Mouse (Mus musculus) cerebellum, adult 11 months (tissue): ENCODE results near the gene Cxcr2.

Experiments used
- DNase-seq: peaks from one replicate; pipeline ENCODE4 v3.0.0; 2022

The Cxcr2 gene

DNA sequence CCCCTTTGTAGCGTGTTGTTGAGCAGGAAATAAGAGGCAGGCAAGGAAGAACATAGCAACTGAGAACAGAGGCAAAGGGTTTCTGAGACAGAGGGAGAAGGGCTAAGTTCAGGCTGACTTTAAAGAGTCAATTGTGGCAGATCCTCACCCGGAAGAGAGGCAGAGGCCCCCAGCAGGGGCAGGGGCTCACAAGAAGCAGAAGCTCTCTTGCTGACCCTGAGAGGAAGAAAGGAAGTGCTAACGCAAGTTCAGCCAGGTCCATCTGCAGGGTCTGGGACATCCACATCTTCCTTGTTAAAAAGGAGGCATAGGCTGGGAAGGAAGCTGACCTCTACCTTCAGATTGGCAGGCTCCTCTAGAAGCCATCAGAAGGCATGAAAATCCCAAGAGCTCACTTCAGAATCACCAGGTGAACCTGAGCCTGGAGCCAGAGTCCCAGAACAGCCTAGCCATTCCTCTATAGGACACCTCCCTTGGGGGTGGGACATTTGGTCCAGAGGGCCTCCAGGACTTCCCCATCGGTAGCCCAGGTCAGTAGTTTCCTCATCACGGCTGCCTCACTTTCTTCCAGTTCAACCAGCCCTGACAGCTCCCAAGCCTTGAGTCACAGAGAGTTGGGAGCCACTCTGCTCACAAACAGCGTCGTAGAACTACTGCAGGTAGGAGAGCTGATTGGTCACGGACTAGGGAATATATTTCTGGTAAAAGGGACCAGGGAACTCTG, at the start of gene Cxcr2:
TSS of gene Cxcr2 (plus strand) at position 529 of the 724 bp plus-strand sequence.
- DNase-seq, result no peak

DNA sequence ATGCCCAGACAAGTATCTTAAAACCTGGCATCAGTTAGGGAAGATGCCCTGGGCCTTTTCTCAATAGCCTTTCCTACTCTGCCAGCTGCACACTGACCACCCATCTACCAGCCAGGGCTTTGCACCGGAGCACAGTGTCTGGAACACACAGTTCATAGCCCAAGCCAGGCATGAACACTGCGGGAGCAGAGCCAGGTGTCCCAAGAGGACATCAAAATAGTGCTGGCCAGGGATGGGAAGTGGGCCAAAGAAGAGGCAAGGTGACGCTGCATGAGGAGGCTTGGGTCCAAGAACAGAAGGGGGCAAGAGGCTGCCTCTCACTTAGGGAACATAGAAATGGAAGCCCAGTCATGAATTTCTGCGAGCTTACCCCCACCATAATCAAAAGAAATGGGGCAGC, 48.1 kb upstream of the Cxcr2 start:
- no peak for DNase-seq

DNA sequence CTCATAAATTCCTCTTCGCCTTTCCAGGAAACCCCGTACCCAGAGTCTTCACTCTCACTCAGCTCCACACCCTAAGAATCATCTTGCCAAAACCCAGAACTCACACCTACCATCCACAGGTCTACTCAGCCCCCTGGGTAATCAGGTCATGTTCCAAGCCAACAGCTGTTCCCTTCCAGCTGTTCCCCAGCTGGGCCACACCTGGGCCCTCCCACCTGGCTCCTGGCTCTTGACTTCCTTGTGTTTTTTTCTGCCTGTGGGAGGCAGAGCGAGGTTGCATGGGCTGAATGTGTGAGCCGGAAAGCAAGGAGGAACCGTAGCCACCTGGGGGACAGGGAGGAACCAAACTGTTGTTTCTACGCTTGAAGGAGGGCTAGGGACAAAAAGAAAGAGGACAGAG, 47.6 kb upstream of the Cxcr2 start:
- DNase-seq, result no peak

DNA sequence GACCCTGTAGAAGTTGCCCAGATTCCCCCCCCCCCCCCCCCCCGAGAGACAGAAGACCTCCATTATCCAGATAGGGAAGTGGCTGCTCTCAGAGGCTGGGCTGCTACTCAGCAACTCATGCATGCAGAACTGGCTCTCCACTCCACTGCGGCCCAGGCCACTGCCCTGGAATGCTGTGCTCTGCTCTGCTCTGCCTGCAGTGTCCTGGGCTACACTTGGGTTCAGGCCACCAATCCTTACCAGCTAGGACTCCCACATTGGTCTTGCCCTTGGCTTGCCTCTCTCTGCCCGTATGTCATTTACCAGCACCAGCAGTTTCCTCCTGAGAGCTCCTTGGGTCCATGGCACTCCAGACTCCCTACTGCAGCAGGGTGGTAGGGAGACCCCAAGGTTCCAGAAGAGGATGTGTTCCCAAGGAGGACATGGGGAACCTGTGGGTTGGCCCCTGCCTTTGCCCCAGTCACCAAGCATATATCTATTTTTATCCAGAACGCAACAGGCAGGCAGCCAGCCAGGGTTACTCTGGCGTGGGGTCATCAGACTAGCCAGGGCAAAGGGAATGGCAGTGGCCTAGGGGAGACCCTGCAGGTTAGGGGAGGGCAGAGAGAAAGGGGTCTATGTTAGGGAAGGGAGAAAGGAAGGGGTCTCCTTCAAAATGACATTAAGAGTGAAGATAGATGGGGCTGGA, 45.7 kb upstream of the Cxcr2 start:
- DNase-seq, result no peak

DNA sequence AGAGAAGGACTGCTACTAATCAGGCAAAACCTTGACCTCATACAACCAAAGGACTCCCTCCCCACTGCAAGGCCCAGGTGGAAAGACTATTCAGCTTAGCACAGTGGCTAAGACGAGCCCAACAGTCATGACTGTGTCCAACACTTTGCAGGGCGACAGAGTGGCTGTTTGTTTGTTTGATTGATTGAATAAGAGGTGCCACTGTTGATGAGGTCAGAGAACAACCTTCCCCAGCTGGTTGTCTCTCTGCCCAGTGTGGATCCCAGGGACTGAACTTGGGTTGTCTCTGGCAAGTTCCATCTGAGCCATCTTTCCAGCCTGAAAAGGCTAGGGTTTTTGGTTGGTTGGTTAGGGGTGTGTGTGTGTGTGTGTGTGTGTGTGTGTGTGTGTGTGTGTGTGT, 44.1 kb upstream of the Cxcr2 start:
- no peak for DNase-seq

DNA sequence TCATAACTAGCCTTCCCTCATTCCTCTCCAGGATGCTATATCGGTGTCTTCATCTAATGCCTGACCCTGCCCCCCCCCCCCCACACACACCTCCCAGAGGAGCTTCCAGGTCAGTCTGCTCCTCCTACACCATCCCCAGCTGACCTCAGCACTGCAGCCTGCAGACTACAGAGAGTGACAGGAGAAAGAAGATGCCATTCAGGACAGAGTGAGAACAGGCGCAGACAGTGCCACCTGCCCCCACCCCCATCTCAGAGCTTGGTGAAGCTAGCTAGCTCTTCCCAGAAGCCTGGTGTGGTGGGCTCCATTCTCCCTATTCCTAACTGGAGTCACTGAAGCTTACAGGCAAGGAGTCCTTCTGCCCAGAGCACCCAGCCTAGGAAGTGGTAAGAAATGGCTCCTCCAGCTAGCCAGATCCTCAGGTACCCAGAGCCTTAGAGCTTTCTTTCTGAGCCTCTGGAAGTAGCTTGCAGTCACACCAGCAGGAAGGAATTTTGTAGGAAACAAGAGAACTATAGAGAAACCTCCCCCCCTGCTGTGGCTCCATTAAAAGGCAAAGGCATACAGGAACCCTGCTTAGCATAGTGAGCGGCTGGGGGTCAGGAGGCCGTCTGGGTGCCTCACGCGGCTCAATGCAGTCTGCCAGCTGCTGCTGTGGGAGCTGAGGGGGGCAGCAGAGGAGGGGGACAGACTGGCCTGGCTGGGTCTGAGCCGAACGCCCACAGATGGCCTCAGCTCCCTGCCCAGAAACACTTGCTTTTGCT, 42.7 kb upstream of the Cxcr2 start:
- no peak for DNase-seq

DNA sequence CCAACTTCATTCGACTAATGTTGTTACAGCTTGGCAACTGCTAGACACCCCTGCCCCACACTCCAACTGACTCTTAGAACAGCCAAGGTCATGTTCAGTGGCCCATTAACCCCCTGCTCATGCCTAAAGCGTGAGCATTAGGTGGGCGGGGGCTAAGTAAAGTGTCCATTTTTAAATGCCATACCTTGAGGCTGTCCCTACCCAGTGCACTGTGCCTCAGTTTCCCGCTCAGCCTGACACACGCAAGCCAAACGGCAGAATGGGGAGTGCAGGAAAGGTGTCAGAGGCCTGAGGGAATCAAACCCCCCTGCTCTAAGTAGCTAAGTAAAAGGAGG, 42.1 kb upstream of the Cxcr2 start:
- no peak for DNase-seq

DNA sequence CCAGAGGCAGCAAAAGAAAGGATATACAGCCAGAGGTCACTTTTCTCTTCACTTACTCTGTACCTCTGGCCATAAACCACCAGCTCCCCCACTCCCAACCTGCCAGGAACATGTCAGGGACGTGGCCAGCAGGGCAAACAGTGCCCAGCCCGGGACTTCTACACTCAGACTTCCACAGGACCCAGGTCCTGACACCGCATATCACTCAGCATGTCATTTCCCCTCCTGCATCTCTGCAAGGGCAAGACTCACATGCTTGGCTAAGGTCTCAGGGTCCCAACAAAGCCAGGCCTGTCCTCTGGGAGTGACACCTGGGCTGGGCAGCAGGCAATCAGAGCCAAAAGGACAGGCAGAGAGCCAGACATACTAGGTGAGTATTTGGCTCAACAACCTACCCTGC, 40.7 kb upstream of the Cxcr2 start:
- no peak for DNase-seq

DNA sequence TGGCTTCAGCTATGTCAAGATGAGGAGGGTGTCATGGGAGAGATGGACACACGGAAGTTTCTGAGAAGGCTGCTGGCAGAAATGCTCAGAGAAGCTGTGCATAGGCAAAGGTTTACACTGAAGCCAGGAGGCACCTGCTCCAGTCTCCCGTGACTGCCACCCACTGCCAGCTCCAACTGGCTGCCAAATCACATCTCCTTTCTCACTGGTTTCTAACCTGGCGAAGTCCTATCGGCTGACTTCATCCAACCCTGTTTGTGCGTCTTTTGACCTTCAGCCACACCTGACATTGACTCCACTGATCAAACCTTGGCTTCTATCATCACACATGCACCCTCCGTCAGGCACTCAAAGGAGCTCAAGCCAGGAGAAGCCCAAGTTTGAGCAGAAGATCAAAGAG, 35.9 kb upstream of the Cxcr2 start:
- no peak for DNase-seq

DNA sequence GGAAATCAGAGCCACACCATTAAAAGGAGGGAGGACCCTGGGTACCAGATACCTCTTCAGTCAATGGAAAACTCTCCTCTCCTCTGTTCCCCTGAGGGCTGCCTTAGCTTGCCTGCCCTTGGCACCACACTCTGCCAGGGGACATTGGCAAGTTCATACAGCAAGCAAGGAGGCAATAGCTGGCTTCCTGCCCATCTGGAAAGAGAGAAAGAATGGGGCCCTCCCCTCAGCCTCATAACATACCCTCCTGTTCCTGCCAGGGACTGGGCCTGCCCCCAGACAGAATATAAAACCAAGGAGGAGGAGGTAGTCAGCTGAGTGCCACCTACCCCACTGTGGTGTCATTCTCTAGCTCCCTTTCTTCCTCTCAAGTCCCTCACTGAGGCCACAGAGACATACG, 34.7 kb upstream of the Cxcr2 start:
- no peak for DNase-seq

DNA sequence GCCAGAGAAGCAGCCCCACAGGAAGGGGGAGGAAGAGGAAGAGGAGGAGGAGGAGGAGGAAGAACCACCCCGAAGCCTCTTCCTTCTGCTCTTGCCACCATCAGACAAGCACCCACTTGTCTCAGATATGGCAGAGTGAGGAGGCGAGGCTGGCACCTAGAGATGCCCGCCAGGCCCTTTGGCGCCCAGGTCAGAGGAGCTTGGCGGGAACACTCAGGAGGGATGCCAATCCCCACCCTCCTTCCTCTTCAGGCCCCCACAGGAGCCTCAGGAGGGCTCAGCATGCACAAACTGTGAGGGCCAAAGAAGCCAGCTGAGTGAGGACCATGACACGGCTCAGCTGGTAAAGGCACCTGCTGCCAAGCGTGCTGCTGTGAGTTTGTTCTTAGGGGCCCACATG, 32.7 kb upstream of the Cxcr2 start:
- no peak for DNase-seq

DNA sequence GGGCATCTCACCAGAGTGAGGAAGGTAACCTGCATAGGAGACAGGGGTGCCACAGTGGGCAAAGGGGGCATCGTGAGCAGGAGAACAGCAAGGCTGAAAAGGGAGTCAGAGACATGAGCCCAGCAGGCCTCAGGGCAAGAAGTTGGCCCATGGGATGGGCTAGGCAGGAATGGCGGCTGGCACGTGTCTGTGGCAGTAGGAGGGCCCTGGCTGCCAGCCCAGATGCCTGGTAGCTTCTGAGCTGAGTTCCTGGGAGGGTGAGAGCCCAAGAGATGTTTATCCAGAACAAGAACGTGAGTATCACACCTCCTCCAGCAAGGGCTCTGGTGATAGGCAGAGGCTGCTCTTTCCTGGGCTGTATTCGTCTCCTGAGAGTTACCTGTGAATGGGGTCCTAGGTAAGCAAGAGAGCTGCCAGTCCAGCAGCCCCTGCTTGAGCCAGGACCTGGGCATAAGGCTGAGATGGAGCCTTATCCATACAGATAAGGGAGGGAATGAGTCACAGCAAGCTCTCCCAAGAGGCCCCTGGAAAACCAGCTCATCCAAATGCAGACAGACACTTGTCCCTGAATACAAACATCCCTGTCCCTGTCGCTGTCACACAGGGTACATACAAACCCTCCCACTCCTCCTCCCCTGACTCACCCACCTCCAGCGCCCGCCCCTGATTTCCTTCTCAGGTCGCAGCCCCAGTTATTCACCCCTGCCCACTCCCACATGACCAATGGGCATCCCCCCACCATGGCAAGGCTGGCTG, 31.8 kb upstream of the Cxcr2 start:
- DNase-seq, result no peak

DNA sequence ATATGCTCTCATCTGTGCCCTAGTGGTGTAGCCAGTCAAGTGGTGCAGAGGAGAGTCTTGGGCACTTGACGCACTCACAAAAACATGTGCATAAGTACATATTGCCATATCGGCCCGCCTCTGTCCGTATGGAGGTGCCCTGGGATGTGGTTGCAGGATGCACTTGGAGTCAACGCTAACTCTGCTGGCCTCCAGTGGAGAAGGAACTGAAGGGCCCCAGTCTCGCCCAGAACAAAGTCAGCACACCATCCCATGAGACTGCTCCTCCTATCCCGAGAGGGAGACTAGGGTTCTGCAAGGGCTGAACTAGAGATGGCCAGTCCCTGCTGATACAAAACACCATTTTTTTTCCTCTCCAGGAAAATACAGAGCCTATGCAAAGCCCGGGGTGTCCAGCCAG, 30.6 kb upstream of the Cxcr2 start:
- no peak for DNase-seq

DNA sequence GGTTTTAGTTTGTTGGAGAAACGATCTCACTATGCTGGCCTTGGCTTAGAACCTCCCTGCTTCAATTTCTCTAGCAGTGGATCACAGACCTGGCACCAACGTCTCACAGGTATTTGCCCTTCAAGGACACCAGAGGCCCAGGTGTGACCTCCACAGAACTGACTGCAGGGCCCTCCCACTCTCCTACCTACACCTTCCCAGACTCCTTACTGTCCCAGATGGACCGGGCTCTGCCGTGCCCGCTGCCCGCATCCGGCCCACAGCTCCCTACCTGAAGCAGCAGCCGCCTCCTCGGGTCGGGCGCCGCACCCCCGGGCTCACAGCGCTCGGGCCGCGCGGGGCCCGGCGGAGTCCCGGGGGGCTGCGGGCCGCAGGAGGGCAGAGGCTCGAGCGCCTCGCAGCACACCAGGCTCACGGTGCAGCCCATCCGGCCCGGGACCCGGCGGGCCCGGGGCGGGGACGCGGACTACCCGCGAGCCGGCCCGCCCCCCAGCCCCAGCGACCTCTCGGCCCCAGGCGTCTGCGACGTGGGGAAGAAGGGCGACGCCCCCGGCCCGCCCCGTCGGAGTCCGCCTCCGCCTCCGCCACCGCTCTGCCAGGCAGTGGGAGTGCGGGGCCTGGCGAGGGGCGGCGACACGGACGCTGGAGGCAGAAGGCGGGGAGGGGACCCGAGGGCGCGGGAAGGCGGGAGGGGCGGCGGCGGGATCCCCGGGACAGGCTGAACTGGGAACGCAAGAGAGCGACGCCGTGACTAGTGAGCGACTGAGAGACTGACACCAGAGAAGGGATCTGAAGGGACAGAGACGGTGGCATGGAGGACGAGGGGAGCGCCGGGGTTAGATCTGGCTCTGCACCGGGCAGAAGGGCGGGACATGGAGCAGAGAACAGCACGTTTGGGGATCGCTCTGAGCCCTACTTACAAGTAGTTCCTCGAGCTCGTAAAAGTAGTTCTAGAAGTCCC, 29.5 kb upstream of the Cxcr2 start, which contains the start of gene Tns1:
TSS of gene Tns1 (minus strand) at position 429 of the 961 bp plus-strand sequence.
- DNase-seq, result no peak

DNA sequence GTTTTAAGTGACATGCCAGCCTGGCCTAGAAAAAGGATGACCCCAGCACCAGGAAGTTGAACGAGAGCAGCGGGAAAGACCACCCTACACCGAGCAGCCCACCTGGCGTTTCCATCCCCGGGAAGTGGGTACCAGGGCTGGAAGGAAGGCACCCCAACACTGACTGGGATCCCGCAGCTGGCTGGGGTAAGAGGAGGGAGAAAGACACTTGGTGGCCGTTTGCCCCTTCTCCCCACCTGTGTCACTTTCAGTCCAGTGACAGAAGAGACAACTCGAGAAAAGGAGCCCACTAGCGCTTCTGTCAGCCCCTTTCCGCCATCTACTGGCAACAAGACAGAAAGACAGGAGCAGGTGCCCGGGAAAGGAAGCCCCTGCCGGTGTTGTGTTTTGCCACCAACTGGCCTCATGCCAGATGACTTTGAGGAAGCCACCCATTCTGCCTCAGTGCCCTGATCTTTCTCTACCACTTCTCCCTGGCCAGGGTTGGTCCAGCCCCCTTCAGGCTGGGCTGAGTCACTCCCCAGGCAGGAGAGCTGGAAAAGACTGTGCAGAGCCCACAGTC, 28.7 kb upstream of the Cxcr2 start, which contains the start of gene Rufy4:
TSS of gene Rufy4 (plus strand) at position 551 of the 562 bp plus-strand sequence.
- peak; percentile 23 for DNase-seq

DNA sequence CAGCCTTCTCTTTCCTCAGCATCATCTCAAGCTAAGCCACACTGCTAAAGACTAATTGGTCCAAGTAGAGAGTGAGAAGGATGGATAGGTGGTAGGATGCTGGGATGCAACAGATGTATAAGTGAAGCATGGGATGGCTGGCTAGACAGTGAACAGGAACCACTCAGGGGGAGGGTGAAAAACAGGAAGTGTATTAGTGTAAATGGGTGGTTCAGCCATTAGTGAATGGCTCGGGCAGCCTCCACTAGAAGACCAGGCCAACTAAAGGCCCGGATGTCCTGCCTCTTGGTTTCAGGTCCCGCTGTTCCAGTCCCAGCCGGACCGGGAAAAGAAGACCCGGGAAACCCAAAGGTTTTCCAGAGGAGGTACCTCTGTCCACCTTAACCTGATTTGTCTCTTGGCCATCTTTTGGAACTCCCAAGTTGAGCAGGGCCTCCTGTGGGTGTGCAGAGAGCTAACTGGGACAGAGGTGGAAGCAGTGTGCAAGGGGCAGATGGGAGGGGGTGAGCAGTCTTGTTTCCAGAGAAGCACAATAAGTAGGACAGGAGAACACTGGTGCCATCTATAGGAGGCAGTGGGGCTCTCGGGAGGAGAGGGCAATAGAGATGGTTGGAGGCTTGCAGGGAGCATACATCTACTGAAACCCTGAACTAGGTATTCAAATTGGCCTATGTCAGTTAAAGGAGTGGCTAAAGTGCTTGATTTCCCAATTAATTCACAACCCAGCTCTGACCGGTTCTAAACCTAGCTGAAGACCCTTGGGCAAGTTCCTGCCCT, 22.7 kb upstream of the Cxcr2 start:
- DNase-seq, result no peak

DNA sequence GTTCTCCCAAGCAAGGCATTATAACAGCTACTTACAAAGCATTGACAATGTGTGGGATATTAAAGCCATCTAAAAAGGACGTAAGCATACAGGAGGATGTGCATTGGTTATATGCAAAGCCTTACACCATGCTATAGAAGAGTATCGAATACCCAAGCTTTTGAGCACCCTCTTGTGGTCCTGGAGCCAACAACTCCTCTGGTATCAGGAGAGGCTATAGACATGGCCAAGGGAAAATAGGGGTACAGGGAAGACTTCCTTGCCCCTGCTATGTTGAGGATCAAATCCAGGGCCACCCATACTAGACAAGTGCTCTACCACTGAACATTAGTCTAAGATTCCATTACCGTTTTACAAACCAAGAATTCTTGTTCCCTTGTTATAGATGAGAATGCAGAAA, 21.8 kb upstream of the Cxcr2 start:
- DNase-seq, result no peak

DNA sequence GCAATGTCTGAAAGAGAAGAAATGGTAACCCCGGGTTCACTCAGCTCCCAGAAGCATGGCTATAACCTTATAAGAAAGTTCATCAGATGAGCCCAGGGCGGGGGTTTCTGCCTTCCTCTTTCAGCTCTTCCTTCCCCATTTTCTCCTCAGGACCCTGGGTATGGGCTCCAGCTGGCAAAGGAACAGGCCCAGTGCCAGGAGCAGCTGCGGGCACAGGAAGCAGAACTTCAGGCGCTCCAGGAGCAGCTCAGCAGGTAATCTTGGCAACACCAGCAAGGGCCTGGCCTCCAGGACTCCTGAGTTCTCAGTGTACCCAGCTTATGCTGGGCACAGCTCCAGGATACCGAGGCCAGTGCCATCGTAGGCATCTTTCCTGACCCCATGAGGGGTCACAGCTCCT, 19.8 kb upstream of the Cxcr2 start:
- no peak for DNase-seq

DNA sequence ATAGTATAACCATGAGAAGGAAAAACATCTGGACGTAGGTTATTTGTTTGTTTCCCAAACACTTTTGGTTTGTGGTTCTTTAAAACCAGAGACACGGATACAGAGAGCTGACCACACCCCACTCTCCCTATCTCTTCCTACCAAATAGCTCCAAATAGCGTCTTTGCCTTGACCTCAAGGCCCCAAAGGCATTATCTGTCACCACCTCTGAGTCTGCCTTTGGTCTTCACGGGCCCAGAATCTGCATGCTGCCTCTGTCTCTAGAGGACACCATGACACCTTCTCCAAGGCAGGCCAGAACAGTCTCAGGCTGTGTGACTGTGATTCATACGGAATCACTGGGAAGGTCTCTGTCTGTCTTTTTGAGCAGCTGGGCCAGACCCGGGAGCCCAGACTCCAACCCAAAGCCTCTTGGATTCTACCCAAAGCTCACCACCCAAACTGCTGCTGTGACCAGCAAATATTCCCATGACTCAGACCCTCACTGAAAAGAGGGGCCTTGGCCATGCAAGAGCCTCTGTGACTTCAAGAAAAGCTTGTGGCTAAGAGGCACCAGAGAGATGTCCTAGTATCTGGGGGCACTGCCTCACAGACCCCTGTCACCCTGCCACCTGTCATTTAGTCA, 18.4 kb upstream of the Cxcr2 start:
- DNase-seq, result no peak

DNA sequence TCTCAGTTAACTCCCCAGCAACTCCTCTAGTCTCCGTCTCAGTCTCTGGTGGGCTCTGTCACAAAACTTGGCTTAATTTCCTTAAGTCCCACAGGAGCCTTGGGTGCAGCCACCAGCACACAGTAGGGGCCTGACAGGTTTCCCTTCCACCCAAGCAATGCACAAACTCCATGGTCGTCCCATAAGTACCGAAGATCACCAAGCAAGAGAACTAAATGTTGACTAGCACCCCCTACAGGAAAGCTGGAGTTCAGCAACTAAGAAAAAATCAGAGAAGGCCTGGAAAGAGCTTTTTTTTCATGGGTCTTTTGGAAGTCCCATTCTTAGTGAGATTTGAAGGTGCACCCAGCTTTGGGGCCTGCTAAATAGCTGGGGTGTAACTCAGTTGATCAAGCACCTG, 14.4 kb upstream of the Cxcr2 start:
- DNase-seq, result no peak
